Mouse (Mus musculus) 3T3-L1 (cell line): ENCODE data around the gene Gm8127.
"Not testable (repeated sequence)": the region's sequence is repeated elsewhere in the genome, so short reads cannot be mapped to it uniquely, and the experiment has no call there.

Experiments
- DNase-seq: peaks from one replicate; pipeline ENCODE4 v3.0.0-alpha.2; 2015; ENCODE audit warnings: low read depth, low spot score

The Gm8127 gene

GRCm38 (mm10) chr14:43293503-43293902, at the start of gene Gm8127:
Gm8127 (minus strand) TSS chr14:43293832.
- not testable (repeated sequence) for DNase-seq

- not testable (repeated sequence) for DNase-seq
Observed at GRCm38 (mm10) chr14:43337646-43338045, 44.0 kb upstream of the Gm8127 start.

GRCm38 (mm10) chr14:43331362-43331880, 37.8 kb upstream of the Gm8127 start:
- not testable (repeated sequence) for DNase-seq

- not testable (repeated sequence) for DNase-seq
Observed at GRCm38 (mm10) chr14:43328603-43329002, 35.0 kb upstream of the Gm8127 start.

- not testable (repeated sequence) for DNase-seq
Observed at GRCm38 (mm10) chr14:43319516-43319915, 25.9 kb upstream of the Gm8127 start.

- not testable (repeated sequence) for DNase-seq
Observed at GRCm38 (mm10) chr14:43278681-43279080, 15.0 kb downstream of the Gm8127 start.

- peak; percentile 43 for DNase-seq
Observed at GRCm38 (mm10) chr14:43278146-43278545, 15.5 kb downstream of the Gm8127 start.

GRCm38 (mm10) chr14:43277468-43277867, 16.2 kb downstream of the Gm8127 start:
- not testable (repeated sequence) for DNase-seq

GRCm38 (mm10) chr14:43275752-43276151, 17.9 kb downstream of the Gm8127 start:
- DNase-seq: not testable (repeated sequence)

GRCm38 (mm10) chr14:43274986-43275511, 18.6 kb downstream of the Gm8127 start, which contains the start of gene Gm9732:
Gm9732 (plus strand) TSS chr14:43275036.
- not testable (repeated sequence) for DNase-seq

- not testable (repeated sequence) for DNase-seq
Observed at GRCm38 (mm10) chr14:43273161-43273560, 20.5 kb downstream of the Gm8127 start.

GRCm38 (mm10) chr14:43269211-43269610, 24.4 kb downstream of the Gm8127 start:
- DNase-seq: not testable (repeated sequence)

GRCm38 (mm10) chr14:43268521-43269084, 25.0 kb downstream of the Gm8127 start:
- not testable (repeated sequence) for DNase-seq

GRCm38 (mm10) chr14:43263421-43263820, 30.2 kb downstream of the Gm8127 start:
- DNase-seq: not testable (repeated sequence)

GRCm38 (mm10) chr14:43258349-43258748, 35.3 kb downstream of the Gm8127 start, which contains the start of gene Gm8126:
Gm8126 (plus strand) TSS chr14:43258649.
- not testable (repeated sequence) for DNase-seq

- not testable (repeated sequence) for DNase-seq
Observed at GRCm38 (mm10) chr14:43256511-43256910, 37.1 kb downstream of the Gm8127 start.

GRCm38 (mm10) chr14:43250549-43251253, 42.9 kb downstream of the Gm8127 start:
- not testable (repeated sequence) for DNase-seq

GRCm38 (mm10) chr14:43249611-43250170, 43.9 kb downstream of the Gm8127 start:
- DNase-seq: not testable (repeated sequence)
